Mouse (Mus musculus) cerebellum, adult 2 months (tissue): ENCODE results near the gene Atp1a4. TPM values are rescaled to one million over a fixed set of nuclear protein-coding genes. Genes with fewer than 3 reads are reported as not detected.

Experiments
- DNase-seq, 2 experiments: peaks; one replicate each; pipeline ENCODE4 v3.0.0; 2021
- H3K27ac ChIP-seq: fragments of 200-500 bp; 2 replicates; pipeline ENCODE4 v1.5.1; 2012; ENCODE audit warnings: low read length, control low read depth, inconsistent platforms; ENCODE audit not compliant: insufficient read depth
- H3K27me3 ChIP-seq: fragments of 200-500 bp; 2 replicates; pipeline ENCODE4 v1.6.1; 2012; ENCODE audit warnings: inconsistent platforms, mild to moderate bottlenecking, low read length, moderate library complexity; ENCODE audit not compliant: control insufficient read depth, insufficient read depth
- H3K4me1 ChIP-seq: fragments of 200-500 bp; 2 replicates; pipeline ENCODE4 v1.6.1; 2011; ENCODE audit warnings: low read length; ENCODE audit not compliant: control insufficient read depth, insufficient read depth
- H3K4me3 ChIP-seq: fragments of 200-500 bp; replicated peaks from 2 replicates; pipeline ENCODE3; 2011; ENCODE audit warnings: mild to moderate bottlenecking, low read depth, low read length, control low read depth; ENCODE audit not compliant: insufficient read depth
- CTCF ChIP-seq: fragments of 200-500 bp; IDR thresholded peaks from 2 replicates; pipeline ENCODE4 v1.5.1; 2011; ENCODE audit warnings: low read depth, mild to moderate bottlenecking, control low read depth, low read length, moderate library complexity, borderline replicate concordance; ENCODE audit not compliant: insufficient read depth
- POLR2A ChIP-seq: fragments of 200-500 bp; IDR thresholded peaks from 2 replicates; pipeline ENCODE4 v1.6.1; 2011; ENCODE audit warnings: low read length, control low read depth, borderline replicate concordance; ENCODE audit not compliant: insufficient read depth
- WGBS: fragments of 180-500 bp; shearing (Covaris S2); methylation state at CpG from one replicate; pipeline ENCODE4 v1.1.7; 2018; 5-methylcytosine and 5-hydroxymethylcytosine counted together
- polyA plus RNA-seq: library from polyadenylated mRNA; depleted of rRNA; stranded (reverse); fragments of >200 nt; gene quantifications from 2 replicates; pipeline ENCODE4 v1.2.3, GENCODE M21; 2012

Gene Atp1a4
- polyA plus RNA-seq, 1 experiment, result not detected

DNA sequence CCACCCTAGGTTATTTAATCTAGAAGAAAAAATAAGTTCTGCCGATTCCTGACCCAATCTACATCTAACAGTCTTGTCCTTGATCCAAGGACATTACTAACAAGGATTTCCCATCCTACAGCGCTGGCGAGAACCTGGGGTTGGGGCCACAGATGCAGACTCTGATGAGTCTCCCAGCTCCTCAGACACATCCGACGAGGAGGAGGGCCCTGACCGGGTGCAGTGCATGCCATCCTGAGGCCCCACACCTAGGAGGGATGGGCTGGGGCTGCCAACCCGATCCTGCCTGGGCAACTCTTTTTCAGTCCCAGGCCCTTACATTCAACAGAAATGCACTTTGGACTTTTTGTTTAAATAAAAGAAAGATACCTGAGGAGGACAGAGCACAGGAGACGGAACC is 63.8 kb downstream of the Atp1a4 start:
- no peaks in the 10 kb centered on the region for H3K27me3 ChIP-seq
- no peak for DNase-seq
- no peak overlapping the region for H3K27ac ChIP-seq
- TF ChIP-seq POLR2A (no peak), CTCF (no peak)
- no peak overlapping the region for H3K4me3 ChIP-seq
- WGBS, result 67% methylated on average over 8 of the region's 8 CpGs
- peaks cover 36% of the 10 kb centered on the region for H3K4me1 ChIP-seq

DNA sequence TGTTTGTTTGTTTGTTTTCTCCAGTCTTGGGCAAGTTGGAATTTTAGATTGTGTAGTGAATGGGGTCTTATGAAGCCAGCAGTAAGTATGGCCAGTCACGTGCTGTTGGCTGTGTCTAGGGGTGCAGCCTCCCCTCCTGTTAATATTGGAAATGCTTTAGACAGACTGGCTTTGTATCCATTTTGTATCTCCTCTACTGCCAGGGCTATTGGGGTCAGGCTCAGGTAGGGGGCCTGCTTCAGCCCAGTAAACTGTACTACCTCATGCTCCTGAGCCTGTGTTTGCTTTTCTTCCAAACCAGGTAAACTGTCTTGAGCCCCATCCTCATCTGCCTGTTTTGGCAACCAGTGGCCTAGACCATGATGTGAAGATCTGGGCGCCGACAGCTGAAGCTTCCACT is 66.0 kb downstream of the Atp1a4 start:
- H3K27me3 ChIP-seq, result no peaks in the 10 kb centered on the region
- H3K27ac ChIP-seq, result peak overlapping the region; percentile 57
- DNase-seq, result peak in 1 of 2 experiments; percentile 36
- no peak overlapping the region for H3K4me3 ChIP-seq
- TF ChIP-seq POLR2A, result no peak
- no peak for TF ChIP-seq CTCF
- 31% methylated on average over 3 of the region's 3 CpGs for WGBS
- H3K4me1 ChIP-seq, result peaks cover 16% of the 10 kb centered on the region

DNA sequence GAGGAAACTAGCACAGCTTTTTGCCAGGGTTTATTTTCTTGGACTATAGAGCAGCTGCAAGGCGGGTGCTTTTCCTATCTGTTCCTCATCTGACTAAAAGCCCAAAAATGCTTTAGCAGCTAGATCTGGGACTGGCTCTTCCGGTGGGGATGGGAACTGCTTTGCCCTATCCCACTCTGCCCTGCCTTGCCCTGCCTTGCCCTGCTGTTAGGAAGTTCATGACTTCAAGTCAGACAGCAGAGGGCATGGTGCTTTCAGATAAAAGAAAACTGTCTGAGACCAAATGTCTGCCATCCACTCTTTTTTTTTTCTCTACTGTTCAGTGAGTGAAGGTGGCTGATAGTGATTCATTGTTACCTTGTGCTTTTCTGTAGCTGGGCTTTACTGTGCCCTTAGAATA is 66.6 kb downstream of the Atp1a4 start:
- peaks cover 16% of the 10 kb centered on the region for H3K4me1 ChIP-seq
- no peak overlapping the region for H3K4me3 ChIP-seq
- WGBS, result 53% methylated on average over 2 of the region's 2 CpGs
- no peak for TF ChIP-seq POLR2A
- TF ChIP-seq CTCF, result peak; percentile 30; the same call in 1 of the 2 replicates
- DNase-seq, result peak in 1 of 2 experiments; percentile 30
- H3K27me3 ChIP-seq, result no peaks in the 10 kb centered on the region
- H3K27ac ChIP-seq, result peak overlapping the region; percentile 57; the same call in 1 of the 2 replicates

DNA sequence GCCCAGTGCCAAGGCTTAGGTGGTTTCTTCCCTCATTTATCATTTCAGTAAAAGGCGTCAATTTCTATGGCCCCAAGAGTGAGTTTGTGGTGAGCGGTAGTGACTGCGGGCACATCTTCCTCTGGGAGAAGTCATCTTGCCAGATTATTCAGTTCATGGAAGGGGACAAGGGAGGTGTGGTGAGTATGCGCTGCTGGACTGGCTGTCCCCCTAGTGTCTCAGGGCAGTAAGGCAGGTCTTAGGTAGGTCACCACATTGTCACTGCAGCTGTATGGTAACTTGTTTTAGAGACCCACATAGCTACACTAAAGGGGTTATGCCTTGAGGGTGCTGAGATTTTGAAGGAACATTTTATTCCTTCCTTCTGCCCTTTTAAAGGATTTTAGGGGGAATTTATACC is 69.3 kb downstream of the Atp1a4 start:
- no peak overlapping the region for H3K27ac ChIP-seq
- H3K4me3 ChIP-seq, result no peak overlapping the region
- TF ChIP-seq CTCF, result peak; percentile 62
- no peak for TF ChIP-seq POLR2A
- H3K4me1 ChIP-seq, result peaks cover 16% of the 10 kb centered on the region
- 35% methylated on average over 4 of the region's 4 CpGs for WGBS
- no peak for DNase-seq
- H3K27me3 ChIP-seq, result no peaks in the 10 kb centered on the region

DNA sequence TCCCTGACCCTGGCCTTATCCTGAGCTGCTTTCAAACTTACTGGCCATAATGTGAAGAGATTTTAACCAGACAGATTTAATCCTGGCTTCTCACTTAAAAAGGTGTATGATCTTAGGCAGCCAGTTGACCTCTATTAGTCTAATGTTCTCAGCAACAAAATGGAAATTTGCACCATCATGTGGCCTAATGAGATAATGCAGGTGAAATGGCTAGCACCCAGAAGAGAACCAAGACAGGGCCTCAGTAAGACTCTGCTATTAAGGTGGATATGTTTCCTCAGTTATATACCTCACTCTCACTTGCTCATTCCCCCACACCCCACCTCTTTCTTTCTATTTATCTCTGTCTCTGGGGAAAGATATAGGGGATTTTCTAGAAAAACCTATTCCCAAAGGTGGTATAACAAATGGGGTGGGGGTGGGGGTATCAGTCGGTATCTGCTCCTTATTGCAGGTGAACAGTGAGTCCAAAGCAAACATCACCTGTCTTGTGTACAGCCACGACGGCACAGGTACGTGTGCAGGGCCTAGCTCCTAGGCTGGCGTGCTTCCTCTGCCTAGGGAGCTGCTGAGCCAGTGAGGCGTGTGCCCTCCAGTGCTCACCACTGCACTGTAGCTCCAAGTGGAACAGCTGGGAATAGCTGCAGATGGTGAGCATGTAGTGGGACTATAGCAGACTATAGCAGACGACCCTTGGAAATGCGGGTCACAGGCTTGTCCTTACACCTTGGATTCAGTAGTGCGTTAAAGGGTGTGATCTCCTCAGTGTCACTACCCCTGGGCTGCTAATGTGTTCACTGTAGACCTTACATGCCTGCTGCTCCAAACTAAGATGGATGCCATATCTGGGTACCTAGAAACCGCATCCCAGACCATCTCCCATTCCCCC is 71.6 kb downstream of the Atp1a4 start:
- Histone ChIP-seq H3K27ac (no peak overlapping the region), H3K4me3 (no peak overlapping the region), H3K4me1 (peaks cover 7% of the 10 kb centered on the region; the same call in 1 of the 2 replicates), H3K27me3 (no peaks in the 10 kb centered on the region)
- TF ChIP-seq POLR2A (no peak), CTCF (peak; percentile 34; the same call in 1 of the 2 replicates)
- 96% methylated on average over 10 of the region's 10 CpGs for WGBS
- no peak for DNase-seq

DNA sequence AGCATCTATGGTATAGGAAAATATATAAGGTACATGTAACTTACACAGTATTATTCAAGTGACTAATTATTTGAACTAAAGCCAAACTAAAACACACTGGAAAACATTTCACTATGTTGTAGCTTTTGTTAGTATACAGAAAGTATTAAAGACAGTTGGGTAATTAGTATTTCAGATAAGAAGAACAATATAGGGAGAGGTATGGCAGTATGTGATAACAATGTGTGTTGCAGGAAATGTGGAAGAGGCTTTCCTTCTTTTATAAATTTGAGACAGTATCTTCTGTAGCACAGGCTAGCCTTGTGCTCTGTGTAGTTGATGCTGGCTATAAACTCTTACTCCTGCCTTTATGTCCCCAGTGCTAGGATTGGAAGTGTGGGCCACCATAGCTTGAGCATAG is 74.3 kb downstream of the Atp1a4 start:
- DNase-seq, result no peak
- TF ChIP-seq CTCF, result no peak
- TF ChIP-seq POLR2A, result no peak
- no peaks in the 10 kb centered on the region for H3K27me3 ChIP-seq
- peaks cover 3% of the 10 kb centered on the region; the same call in 1 of the 2 replicates for H3K4me1 ChIP-seq
- H3K4me3 ChIP-seq, result no peak overlapping the region
- no peak overlapping the region for H3K27ac ChIP-seq

DNA sequence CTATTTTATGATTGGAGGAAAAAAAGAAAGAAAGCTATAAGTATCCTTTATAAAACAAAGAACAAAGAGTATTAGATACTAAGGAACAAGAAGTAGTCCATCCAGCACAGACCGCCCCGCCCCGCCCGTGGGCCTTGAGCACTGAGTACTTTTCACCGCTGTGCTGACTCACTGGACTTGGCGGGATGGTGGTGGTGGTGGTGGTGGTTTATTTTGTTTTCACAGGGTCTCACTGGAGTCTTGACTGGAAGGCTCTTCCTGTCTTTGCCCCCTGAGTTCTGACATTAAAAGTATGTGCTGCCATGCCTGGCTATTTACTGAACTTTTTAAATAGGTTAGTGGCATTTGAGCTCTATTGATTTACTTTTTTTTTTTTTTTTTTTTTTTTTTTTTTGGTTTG is 75.2 kb downstream of the Atp1a4 start:
- no peak for DNase-seq
- Histone ChIP-seq H3K27ac (no peak overlapping the region), H3K4me1 (peaks cover 5% of the 10 kb centered on the region), H3K4me3 (no peak overlapping the region), H3K27me3 (no peaks in the 10 kb centered on the region)
- no peak for TF ChIP-seq CTCF
- no peak for TF ChIP-seq POLR2A
- WGBS, result 98% methylated on average over 6 of the region's 6 CpGs

DNA sequence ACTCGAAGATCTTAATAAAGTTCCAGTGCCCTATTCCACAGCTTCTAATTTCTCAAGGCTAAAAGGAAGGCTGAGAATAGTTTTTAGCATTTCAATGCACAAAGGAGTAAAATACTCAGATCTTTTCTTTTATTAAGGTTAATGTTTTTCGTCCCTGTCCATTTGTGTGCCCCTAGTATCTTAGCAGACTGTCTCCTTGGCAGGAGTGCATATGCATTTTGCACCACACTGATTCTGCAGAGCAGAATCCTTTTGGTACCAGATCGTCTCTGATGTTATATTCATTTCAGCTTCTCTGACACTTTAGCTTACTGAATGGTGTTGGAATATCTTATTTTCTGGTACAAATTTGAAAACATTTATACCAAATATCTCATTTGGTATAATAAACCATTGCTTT is 76.4 kb downstream of the Atp1a4 start:
- Histone ChIP-seq H3K4me3 (no peak overlapping the region), H3K27ac (no peak overlapping the region), H3K4me1 (peaks cover 7% of the 10 kb centered on the region), H3K27me3 (no peaks in the 10 kb centered on the region)
- no peak for TF ChIP-seq CTCF
- no peak for TF ChIP-seq POLR2A
- 67% methylated on average over 3 of the region's 3 CpGs for WGBS
- DNase-seq, result peak in 1 of 2 experiments; percentile 56
